Mouse (Mus musculus) WW6 (cell line): ENCODE measurements around the gene Mms19.

ENCODE experiments used
- DNase-seq: peaks from one replicate; pipeline ENCODE4 v3.0.0-alpha.2; 2013; ENCODE audit warnings: low read depth, low spot score

Gene Mms19

DNA sequence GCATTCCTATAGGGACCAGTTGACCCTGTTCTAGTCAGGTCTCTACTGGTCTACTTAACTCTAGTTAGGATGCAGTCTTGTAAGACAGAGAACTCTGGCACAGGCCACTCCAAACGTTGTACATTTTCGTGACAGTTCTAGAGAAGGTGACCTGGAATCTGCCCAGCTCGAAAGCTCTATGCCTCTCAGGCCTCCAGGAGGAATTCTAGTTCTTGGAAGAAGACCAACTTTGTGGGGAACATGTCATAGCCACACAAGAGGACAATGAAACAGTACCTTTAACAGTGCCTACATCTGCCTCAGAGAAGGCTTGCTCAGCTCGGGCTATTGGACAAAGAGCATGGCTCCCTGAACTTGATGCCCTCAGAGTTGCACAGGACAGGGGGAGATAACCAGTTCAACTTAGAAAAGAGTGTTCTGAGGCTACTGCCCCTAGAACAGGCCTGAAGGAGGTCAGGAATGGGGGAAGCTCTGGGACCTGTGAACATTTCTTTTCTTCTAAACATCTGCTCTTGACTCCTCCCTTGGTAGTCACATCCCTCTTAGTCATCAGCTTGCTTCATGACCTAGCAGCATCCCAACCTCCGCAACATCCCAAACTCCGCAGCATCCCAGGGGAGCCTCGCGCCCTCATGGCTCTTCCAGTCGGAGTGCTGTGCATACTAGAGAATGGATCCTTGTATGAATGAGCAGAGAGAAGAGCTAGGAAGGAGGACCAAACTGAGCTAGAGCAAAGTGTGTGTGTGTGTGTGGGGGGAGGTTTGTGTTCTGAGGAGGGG, 18.0 kb upstream of the Mms19 start:
- no peak for DNase-seq

DNA sequence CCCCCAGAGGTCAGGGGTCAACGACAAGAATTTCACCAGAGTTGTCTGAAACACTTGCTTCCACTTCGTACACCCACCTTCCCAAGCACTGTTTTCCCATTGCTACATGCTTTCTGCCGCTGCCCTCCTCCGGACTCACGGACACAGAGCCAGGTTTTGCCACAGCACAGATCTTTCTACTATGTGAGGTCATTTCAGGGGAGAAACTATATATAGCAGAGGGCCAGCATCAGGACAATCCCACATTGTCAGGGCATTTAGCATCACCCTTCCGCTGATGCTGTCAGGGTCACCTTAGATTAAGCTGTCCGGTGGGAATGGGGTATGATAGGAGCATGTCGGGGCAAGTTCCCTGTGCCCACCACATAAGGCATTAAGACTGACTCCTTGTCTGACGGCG, 16.1 kb upstream of the Mms19 start:
- DNase-seq = no peak

DNA sequence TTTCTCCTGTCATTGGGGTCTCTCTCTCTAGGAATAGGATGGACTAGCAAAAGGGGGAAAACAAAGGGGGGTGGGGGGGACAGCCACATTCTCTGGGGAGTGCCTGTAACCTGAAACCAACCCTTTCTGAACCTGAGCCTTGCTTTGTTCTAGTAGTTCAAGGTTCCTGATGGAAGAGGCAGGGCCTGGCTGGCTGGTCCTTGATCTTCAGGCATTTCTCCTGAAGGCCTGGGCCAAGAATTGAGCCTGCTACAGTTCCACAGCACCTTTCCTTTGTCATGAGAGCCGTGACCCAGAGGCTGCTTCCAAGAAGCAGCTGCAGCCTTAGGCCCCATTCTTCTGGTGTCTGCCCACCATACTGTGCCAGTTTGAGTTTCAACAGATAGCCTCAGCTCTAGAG, 14.5 kb upstream of the Mms19 start:
- no peak for DNase-seq

DNA sequence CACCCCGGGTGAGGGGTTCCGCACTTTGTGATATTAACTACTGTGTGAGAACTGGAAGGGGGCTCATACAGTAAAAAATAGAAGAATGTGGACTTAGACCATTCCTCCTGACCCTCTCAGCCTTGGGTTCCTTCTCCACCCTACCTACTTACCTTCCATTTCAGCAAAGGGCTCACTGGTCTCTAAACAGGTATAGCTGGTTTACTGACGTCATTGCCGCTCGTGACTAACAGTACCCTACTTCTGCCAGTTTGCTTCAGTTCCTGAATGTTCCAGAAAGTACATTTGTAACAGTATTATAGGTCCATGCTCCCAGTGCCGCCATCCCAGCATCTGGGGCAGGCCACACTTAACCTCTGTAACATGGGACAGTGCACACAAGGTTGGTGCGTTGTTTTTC, 13.1 kb upstream of the Mms19 start:
- DNase-seq = no peak

DNA sequence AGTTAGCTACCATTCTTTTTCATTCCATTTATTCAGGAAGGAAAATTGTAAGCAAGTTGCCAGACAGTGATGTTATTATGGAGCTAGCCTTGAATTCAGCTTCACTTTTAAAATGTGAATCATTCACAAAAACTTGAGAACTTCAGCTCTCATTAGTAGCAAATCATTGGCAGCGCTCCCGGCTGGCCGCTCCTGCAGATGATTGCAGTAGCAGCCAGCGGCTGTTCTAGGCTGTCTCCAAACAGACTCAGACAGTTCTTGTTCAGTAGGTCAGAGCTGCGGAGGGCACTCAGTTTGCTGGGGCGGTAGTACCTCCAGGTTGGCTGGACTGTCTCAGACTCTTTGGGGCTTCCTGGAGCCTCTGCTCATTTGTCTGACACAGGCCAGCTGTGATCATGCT, 12.5 kb upstream of the Mms19 start:
- DNase-seq = no peak

DNA sequence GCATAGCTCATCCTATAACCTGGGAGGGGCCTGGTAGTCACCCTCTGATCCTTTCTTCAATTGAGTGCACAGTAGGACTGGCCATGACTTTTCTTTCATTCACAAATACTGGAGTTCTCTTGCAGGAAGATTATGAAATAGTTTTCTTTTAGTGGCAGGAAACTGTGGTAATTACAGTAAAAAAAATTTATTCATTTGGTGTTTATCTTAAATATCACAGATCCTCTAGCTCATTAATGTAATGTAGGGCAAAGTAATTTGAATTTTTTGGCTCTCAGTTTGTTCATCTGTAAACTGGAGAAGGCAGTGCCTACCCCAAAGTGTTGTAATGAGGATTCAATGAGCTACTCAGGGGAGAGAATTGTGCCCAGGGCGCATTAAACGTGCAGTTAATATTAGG, 12.0 kb upstream of the Mms19 start:
- DNase-seq = no peak

DNA sequence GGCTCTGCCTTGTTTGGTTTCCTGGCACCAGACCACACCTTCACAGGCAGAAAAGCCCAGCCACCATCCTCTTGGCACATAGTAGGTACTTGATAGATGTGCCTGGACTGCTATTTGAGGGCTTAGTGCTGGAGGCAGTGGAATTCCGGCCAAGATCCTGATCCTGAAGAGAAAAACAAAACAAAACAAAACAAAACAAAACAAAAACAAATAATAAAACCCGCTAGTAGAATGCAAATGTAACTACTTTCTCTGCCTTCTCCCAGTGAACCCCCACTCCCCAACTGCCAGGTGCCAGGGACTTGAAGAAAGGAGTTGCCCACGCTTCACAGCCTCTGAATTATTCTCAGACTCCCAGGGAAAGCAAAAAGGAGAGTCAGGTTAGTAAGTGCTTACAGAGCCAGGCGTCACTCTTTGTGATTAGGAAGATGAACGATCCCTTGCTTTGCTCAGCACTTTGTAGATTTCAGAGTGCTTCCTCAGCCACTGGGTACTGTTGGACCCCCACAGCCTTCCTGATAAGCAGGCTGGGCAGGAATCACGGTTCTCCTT, 11.0 kb upstream of the Mms19 start:
- DNase-seq = no peak

DNA sequence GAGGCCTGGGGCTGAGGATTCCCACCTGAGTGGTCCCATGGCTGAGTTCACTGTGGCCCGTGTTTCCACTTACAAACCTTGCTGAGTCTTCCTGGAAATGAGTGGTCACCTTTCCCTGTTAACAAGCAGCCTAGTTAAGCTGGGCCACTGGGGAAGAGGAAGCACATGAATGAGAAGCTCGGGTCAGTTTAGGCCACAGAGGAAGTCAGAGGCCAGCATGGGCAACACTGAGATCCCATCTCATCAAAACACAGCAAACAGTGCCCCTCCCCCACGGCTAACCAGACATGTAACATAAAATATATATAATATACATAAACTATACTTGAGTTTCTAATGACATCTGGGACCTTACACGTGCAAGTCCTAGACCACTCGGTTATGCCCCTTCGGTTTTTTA, 8.9 kb upstream of the Mms19 start:
- no peak for DNase-seq

DNA sequence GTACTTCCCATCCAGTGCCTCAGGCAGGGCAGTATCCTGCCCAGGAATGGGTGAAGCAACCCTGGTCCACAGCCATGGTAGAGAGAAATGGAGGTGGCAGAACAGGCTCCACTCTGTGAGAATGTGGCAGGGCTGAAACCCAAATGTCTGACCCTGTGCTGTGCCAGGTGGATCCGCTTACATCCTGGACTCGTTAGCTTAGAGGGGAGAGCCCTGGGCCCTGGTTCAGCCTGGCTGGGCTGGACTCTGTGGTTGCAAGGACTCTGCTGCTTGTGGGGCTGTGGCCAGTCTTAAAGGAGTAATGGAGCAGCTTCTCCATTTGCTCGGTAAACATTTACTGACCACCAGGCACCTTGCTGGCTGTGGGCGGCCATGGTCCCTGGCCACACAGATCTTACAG, 6.2 kb upstream of the Mms19 start:
- DNase-seq = no peak

DNA sequence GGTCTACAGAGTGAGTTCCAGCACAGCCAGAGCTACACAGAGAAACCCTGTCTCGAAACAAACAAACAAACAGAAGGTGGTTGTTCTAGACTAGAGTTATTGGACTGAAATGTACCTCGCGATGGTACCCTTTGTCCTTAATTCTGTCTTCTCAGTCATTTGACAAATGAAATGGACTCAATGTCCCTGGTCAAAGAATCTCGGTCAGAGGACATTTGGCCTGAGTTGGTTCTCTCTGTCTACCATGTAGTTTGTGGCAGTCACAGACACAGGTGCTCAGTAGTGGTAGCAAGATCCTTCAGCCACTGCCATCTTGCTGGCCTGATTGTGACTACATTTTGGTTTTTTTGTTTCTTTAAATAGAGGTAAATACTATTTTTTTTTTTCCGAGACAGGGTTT, 5.0 kb upstream of the Mms19 start:
- DNase-seq = no peak

DNA sequence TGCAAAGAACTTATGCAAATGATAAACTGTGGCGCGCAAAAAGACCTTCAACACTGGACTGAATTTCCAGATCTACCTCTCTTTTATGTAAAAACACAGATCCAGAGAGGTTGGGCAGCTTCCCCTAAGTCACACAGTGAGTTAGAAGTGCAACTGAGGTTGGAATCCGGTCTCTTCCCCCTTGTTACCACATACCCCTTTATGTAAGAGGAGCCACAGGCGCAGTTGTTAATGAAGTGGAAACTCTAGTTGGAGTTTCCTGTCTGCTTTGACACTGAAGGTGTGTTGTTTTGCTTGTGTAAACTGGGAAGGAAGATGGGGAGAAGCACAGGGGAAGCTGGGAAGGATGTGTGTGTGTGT, 1.8 kb upstream of the Mms19 start:
- DNase-seq = no peak

DNA sequence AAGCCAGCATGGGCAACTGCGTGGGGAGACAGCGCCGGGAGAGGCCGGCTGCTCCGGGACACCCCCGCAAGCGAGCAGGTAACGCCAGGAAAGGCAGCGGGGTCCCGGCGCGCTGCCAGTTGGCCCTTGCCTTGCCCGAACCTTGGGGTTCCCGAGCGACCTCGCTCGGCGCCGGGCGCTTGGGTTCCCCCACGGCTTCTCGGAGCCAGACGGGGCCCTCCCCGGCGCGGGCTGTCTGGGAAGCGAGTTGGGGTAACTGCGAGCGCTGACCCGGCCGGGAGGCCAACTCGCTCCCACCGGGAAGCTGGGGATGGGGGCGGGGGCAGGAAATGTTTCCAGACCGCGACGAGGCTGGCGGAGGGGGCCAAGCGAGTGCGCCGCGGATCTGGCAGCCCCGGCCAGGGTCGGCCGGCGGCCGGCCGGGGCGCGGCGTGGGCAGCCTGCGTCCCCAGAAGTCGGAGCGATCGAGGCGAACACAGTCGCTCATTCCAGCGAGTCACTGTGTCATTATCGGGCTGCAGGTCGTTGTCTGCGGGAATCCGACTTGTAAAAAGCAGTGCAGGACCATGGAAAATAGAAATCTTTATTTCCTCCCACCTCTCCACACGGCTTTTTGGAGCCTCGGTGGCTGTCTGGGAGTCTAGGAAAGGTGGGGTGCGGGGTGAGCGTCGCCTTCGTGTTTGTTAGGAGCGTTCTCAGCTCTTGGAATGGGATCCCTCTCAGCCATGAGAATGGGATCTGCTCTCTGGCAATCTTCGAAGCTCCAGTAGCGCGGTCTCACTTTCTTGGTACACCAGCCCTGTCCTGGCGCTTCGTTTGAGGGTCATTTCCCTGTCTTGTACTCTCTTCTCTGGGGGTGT, 1.2 kb upstream of the Mms19 start:
- no peak for DNase-seq

DNA sequence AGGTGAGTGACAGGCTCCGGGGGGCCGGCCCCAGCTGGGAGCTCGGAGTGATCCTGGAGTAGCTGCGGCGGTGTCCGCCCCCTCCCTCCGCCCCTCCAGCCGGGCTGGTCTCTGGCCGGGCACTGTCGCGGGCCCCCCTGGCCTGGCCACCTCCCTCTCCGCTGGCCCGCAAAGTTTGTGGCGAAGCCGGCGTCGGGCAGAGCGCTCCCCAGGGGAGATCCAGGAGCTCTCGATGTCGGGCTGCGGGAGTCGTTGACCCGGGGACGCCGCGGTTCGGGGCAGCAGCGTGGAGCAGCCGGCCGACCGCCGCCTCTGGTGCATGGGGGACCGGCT, 604 bp upstream of the Mms19 start, which contains the start of gene Ubtd1:
Gene Ubtd1 (plus strand): TSS at position 169 of the 333 bp plus-strand sequence.
- no peak for DNase-seq

DNA sequence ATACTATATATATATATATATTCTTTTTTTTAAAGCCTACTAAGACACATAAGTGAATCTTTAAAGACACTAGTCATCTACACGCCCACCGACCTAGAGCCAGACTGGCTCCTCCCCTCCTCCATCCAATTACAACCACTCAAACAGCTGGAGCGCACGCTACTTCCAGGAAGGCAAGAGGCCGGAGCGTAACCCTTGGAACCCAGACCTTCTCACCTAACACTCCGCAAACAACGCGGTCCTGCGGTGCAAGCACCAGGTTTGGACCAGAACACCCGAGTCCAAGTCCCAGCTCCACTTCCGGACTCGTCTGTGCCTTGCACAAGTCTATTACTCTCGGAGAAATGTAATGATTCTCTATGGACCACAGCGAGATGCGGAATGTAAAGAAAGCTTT, 537 bp downstream of the Mms19 start:
- DNase-seq = peak; percentile 34

DNA sequence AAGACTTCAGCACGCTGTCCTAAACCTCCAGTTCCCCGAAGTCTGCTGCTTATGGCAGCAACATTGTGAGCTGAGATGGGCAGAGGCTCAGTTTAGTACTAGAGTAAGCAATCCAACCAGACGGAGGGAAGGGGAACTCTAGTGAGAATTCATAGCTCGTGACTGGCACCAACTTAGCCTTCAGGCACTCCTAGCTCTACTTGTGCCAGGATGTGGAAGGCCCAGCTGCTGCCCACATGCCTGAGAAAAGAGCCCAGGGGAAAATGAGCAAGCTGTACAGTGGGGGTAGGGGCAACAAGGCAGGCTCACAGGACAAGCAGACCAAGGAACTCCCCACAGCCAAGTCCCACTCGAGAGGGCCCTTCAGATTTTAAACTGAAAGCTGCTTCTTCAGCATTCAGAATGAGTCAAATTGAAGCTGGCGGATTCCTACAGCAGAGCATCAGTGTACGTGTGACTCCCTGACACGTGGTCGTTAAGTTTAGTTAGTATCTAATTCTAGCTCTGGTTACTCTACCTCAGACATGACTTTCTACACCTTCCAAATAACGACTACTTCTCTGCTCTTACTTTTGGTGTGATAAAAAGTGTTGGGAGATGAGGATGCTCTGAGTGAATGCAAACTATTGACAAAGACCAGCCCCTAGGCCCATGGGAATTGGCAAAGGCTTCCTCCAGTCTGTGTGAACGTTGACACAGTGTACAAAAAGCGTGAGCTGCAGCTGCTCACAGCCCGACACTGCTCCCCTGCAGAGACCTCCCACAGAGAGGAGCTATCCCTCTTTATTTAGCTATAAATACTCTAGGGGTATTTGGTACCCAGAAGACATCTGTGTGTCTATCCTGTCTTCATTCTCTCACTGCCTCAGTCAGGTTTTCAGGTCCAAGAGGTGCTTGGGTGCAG, 6.8 kb downstream of the Mms19 start:
- DNase-seq = no peak

DNA sequence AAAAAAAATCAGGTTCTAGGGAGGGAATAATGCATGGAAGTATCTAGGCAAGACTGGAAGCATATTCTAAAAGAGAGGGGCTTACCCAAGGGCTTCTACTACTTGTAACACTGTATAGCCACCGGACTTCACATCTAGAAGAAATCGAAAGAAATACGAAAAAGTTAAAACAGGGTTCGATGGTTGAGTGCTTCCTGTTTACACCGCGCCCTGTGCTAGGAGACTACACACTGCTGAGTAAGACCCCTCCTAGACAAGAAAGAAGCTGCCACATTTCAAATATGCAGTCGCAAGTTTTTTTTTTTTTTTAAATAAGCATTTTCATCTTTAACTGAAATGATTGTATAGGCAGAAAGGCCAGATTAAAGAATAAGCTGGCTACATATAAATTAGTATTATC, 11.3 kb downstream of the Mms19 start:
- no peak for DNase-seq

DNA sequence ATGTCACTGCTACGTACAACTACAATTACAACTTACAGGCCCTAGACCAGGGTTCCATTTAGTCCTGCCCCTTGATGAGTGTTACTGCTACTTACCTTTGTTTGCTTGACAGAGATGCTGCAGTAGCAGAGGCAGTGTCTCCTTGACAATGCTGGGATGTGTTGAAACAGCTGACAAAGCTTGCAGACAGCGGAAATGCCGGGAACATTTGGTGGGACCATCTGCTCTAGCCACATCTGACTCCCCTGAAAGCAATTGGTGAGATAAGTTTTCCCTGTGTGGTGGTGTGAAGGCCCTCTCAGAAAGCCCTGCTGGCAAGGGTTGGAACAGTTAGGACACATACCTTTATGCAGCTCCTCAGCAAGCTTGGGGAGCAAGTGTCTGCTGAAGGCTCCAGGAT, 27.4 kb downstream of the Mms19 start:
- no peak for DNase-seq

DNA sequence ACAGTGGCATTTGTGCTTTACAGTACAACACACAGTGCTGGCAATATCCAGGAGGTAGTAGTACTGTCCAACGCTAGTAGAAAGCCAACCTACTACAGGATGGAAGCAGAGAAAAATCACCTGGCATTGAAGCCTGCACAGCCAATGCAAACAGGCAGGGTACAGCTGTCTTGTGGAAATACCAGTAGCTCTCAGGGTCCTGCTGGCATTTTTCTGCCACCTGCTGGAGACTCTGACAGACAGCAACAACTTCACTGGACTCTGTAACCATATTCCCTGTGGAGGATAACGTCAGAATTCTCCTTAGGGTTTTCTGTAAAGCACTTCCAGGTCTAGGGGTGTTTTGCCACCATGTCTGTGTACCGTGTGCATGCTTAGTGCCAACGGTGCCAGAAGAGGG, 28.7 kb downstream of the Mms19 start:
- no peak for DNase-seq

DNA sequence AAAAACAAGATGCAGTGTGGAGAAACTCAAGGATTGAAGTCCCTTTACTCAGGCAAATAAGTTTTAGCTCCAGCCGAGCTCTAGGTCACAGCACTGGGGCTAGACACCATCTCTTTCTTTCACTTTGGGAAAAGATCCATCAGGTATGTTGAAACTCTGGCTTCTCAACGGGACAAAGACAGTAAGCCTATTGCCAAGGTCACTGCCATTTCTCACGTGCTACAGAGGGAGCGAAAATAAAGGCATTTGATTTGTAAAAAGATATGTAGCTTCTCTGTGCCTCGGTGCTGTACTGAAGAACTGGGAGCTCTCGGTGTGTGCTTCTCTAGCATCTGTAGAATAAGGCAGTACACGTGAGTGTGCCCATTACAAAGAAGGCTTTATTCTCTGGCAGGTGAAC, 37.1 kb downstream of the Mms19 start:
- DNase-seq = no peak

DNA sequence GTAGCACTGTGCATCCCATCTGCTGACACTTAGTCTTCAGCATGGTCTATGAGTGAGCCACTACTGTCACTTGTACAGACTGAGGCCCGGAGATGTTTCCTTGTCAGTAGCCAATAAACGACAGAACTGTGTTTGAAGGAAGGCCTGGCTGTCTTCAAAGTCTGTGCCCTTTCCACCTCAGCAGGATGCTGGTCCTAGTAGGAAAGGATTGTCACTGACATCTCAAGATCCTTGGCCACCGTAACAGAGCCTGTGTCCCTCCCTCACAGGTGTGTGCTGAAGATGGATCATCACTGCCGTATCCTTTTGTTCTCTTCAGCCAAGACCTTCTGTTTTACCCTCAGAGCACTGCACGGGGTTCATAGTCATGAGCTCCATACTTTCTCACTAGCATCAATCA, 42.4 kb downstream of the Mms19 start:
- no peak for DNase-seq

DNA sequence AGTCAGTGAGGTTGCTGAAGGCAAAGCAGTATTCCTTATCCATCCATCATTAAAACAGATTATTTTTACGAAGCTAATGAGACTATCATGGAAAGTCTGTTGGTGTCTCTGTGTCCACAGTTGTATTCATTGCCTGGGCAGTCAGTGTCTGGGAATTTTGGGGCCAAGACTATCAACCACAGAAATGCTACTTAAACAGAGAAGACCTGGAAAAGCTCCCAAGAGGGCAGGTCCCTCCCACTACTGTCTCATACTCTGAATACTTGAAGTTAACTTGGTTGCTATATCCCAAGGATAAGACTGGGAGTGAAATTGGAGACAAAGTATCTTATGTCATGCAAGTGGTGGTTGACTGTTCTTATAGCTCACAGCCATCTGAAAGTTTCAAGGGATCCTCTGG, 45.0 kb downstream of the Mms19 start:
- no peak for DNase-seq

DNA sequence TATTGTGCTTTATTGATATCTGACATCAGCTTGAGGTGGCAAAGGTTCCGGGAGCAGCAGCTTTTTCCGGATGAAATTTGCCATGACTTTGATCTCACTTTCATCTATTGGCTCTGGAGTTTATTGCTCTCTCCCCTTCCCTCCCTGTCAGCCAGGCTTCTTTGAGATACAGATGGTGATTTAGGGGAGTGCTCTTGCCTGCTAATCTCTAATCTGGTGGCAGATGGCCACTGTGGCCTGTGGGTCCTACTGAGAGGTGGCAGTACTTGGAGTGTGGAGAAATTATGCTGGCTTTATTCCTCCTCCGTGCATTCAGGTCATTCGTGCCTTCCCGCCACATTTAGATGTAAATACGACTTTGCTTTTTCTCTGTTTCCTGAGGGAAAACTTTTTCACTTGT, 46.8 kb downstream of the Mms19 start:
- DNase-seq = no peak
